Mouse (Mus musculus): ENCODE measurements around the gene Tubb4b. TPM values are rescaled to one million over a fixed set of nuclear protein-coding genes. Genes with fewer than 3 reads are reported as not detected.

Gene Tubb4b
- total and polyA plus RNA-seq, 3 experiments, result 356 to 592 (median 520) TPM

- TF ChIP-seq PAX5 (IDR thresholded peaks at IDR 0.05; ENCODE audit: low read length) (no peak), RCOR1 (conservative IDR thresholded peaks at IDR 0.05; ENCODE audit: low read depth, low read length) (no peak), SIN3A (IDR thresholded peaks at IDR 0.05; ENCODE audit: low read length) (no peak; the same call in none of the 2 replicates), MEF2A (IDR thresholded peaks at IDR 0.05; ENCODE audit: borderline replicate concordance, low read depth, low read length) (no peak; the same call in 1 of the 2 replicates), TCF12 (IDR thresholded peaks at IDR 0.05; ENCODE audit: low read depth, low read length) (peak; percentile 61; the same call in 1 of the 2 replicates), CHD2 (IDR thresholded peaks at IDR 0.05; ENCODE audit: low read length) (no peak), NRF1 (IDR thresholded peaks at IDR 0.05; ENCODE audit: low read depth, low read length) (peak; percentile 88), CTCF (conservative IDR thresholded peaks at IDR 0.05 in 1 of 2, IDR thresholded peaks at IDR 0.05 in 1 of 2; ENCODE audit: low read depth in 2 of 2, low read length in 2 of 2) (no peak), TBP (conservative IDR thresholded peaks at IDR 0.05; ENCODE audit: low read depth, low read length) (0 out of 2 replicates have a peak, but pooled peaks have one; percentile 54), ZKSCAN1 (IDR thresholded peaks at IDR 0.05; ENCODE audit: borderline replicate concordance, low read depth, low read length) (no peak), USF1 (IDR thresholded peaks at IDR 0.05; ENCODE audit: low read depth, low read length) (no peak), USF2 (conservative IDR thresholded peaks at IDR 0.05; ENCODE audit: low read depth, low read length) (no peak), MAZ (IDR thresholded peaks at IDR 0.05; ENCODE audit: low read depth, low read length) (peak; percentile 53), IRF4 (IDR thresholded peaks at IDR 0.05; ENCODE audit: low read depth, low read length) (0 out of 2 replicates have a peak, but pooled peaks have one; percentile 63), E2F4 (IDR thresholded peaks at IDR 0.05; ENCODE audit: insufficient replicate concordance, low read depth, low read length) (no peak), ZMIZ1 (IDR thresholded peaks at IDR 0.05; ENCODE audit: low read depth, low read length) (no peak; the same call in 1 of the 2 replicates)
Observed at GRCm38 (mm10) chr2:25196172-25196954, 28.1 kb downstream of the Tubb4b start, which contains the start of gene Tor4a (continued).

- dilution Hi-C loops (cut with MboI; ENCODE audit: extremely low pct_ligation_motif_present, extremely low pct_unique_long_range_greater_than_20kb, low sequenced_read_pairs), result no loop called here
- peak overlapping the region; percentile 95 for H3K9ac ChIP-seq (ENCODE audit: insufficient read depth, low read depth)
- in situ Hi-C loops (cut with MboI; ENCODE audit: low pct_ligation_motif_present, low pct_unique_long_range_greater_than_20kb, low sequenced_read_pairs), result no loop called here
- H3K9me3 ChIP-seq (replicated peaks; ENCODE audit: low read length), result no peaks in the 10 kb centered on the region
- peak; percentile 96 for DNase-seq (ENCODE audit: extremely low read depth)
- peaks cover 16% of the 10 kb centered on the region for H3K79me2 ChIP-seq (replicated peaks; ENCODE audit: control insufficient read depth, extremely low read depth, insufficient read depth, poor library complexity, severe bottlenecking)
- peak overlapping the region; percentile 98 for H3K27ac ChIP-seq (ENCODE audit: insufficient read depth, low read depth)
- H3K36me3 ChIP-seq (replicated peaks in 1 of 2; ENCODE audit: control insufficient read depth in 1 of 2, insufficient read depth in 1 of 2, low read length in 1 of 2), result peaks cover 15 to 49% of the 10 kb centered on the region in 2 experiments
- peaks cover 14 to 36% of the 10 kb centered on the region in 2 experiments for H3K4me1 ChIP-seq (ENCODE audit: control insufficient read depth in 1 of 2, insufficient read depth in 2 of 2)
- no peaks in the 10 kb centered on the region for H3K27me3 ChIP-seq (replicated peaks)
- peak overlapping the region; percentile 61 to 98 (median 83) for H3K4me3 ChIP-seq (replicated peaks in 1 of 3; ENCODE audit: low read depth in 2 of 3, low read length in 2 of 3, poor library complexity in 1 of 3)
- H3K4me2 ChIP-seq (ENCODE audit: insufficient read depth, low read depth, poor library complexity, severe bottlenecking), result peak overlapping the region; percentile 99
- TF ChIP-seq BHLHE40 (IDR thresholded peaks at IDR 0.05; ENCODE audit: low read depth, low read length), result peak; percentile 91
- TF ChIP-seq ZMIZ1 (IDR thresholded peaks at IDR 0.05; ENCODE audit: low read depth, low read length), result peak; percentile 53; the same call in 1 of the 2 replicates
- peak; percentile 54 for TF ChIP-seq TCF12 (IDR thresholded peaks at IDR 0.05; ENCODE audit: low read depth, low read length)
- TF ChIP-seq MXI1 (IDR thresholded peaks at IDR 0.05; ENCODE audit: low read depth, low read length), result peak; percentile 68
- TF ChIP-seq RCOR1 (conservative IDR thresholded peaks at IDR 0.05; ENCODE audit: low read depth, low read length), result no peak; the same call in 1 of the 2 replicates
- no peak for TF ChIP-seq TBP (conservative IDR thresholded peaks at IDR 0.05; ENCODE audit: low read depth, low read length)
- TF ChIP-seq ELF1 (IDR thresholded peaks at IDR 0.05; ENCODE audit: low read depth, low read length), result peak; percentile 95
- peak; percentile 79 for TF ChIP-seq MAZ (IDR thresholded peaks at IDR 0.05; ENCODE audit: low read depth, low read length)
- TF ChIP-seq CHD2 (IDR thresholded peaks at IDR 0.05; ENCODE audit: low read length), result peak; percentile 83
- TF ChIP-seq ETS1 (conservative IDR thresholded peaks at IDR 0.05; ENCODE audit: low read depth, low read length), result peak; percentile 74
- peak; percentile 75 for TF ChIP-seq NRF1 (IDR thresholded peaks at IDR 0.05; ENCODE audit: low read depth, low read length)
- TF ChIP-seq MAX (IDR thresholded peaks at IDR 0.05; ENCODE audit: low read length), result peak; percentile 82
- no peak for TF ChIP-seq ZNF384 (IDR thresholded peaks at IDR 0.05; ENCODE audit: low read depth, low read length)
- TF ChIP-seq MEF2A (IDR thresholded peaks at IDR 0.05; ENCODE audit: borderline replicate concordance, low read depth, low read length), result peak; percentile 73
- peak; percentile 59 for TF ChIP-seq SIN3A (IDR thresholded peaks at IDR 0.05; ENCODE audit: low read length)
- no peak; the same call in 1 of the 2 replicates for TF ChIP-seq EP300 (IDR thresholded peaks at IDR 0.05; ENCODE audit: low read length)
- no peak for TF ChIP-seq PAX5 (IDR thresholded peaks at IDR 0.05; ENCODE audit: low read length)
- TF ChIP-seq HCFC1 (IDR thresholded peaks at IDR 0.05; ENCODE audit: low read depth, low read length), result peak; percentile 70
- peak; percentile 41 for TF ChIP-seq POLR2A (IDR thresholded peaks at IDR 0.05; ENCODE audit: low read depth, low read length)
- TF ChIP-seq ZKSCAN1 (IDR thresholded peaks at IDR 0.05; ENCODE audit: borderline replicate concordance, low read depth, low read length), result no peak
- TF ChIP-seq USF1 (IDR thresholded peaks at IDR 0.05; ENCODE audit: low read depth, low read length), result peak; percentile 77
- TF ChIP-seq CTCF (conservative IDR thresholded peaks at IDR 0.05 in 1 of 2, IDR thresholded peaks at IDR 0.05 in 1 of 2; ENCODE audit: low read depth in 2 of 2, low read length in 2 of 2), result no peak
- TF ChIP-seq RAD21 (IDR thresholded peaks at IDR 0.05; ENCODE audit: low read depth, low read length), result no peak
- TF ChIP-seq JUND (conservative IDR thresholded peaks at IDR 0.05; ENCODE audit: low read depth, low read length), result no peak
- TF ChIP-seq JUN (IDR thresholded peaks at IDR 0.05; ENCODE audit: insufficient read depth, low read depth, low read length), result no peak
- peak; percentile 53 for TF ChIP-seq IRF4 (IDR thresholded peaks at IDR 0.05; ENCODE audit: low read depth, low read length)
- TF ChIP-seq UBTF (IDR thresholded peaks at IDR 0.05; ENCODE audit: low read depth, low read length), result peak; percentile 48; the same call in 1 of the 2 replicates
Observed at GRCm38 (mm10) chr2:25195211-25196156, 29.0 kb downstream of the Tubb4b start.

Data from CH12.LX (cell line).